Mouse (Mus musculus) liver, embryonic 13.5 days (tissue): ENCODE measurements around the gene Gars. TPM values are rescaled to one million over a fixed set of nuclear protein-coding genes. Genes with fewer than 3 reads are reported as not detected.

Source experiments
- ATAC-seq: fragments of 200-750 bp; cut with Nextera tagmentation; 2 replicates; pipeline ENCODE4 v1.8.0; 2017; ENCODE audit warnings: low read depth, mild to moderate bottlenecking, moderate number of reproducible peaks, moderate library complexity
- DNase-seq: peaks from one replicate; pipeline ENCODE4 v3.0.0; 2022
- H3K27ac ChIP-seq: fragments of 300-500 bp; sonication (generic); 2 replicates; pipeline ENCODE4 v1.5.1; 2015; ENCODE audit warnings: moderate library complexity, mild to moderate bottlenecking, inconsistent platforms
- H3K27me3 ChIP-seq: fragments of 300-500 bp; sonication (generic); 2 replicates; pipeline ENCODE4 v1.6.1; 2015; ENCODE audit warnings: mild to moderate bottlenecking, inconsistent platforms
- H3K36me3 ChIP-seq: fragments of 300-500 bp; sonication (generic); 2 replicates; pipeline ENCODE4 v1.6.1; 2015; ENCODE audit warnings: mild to moderate bottlenecking, inconsistent platforms
- H3K4me1 ChIP-seq: fragments of 300-500 bp; sonication (generic); replicated peaks from 2 replicates; pipeline ENCODE4 v1.6.1; 2015; ENCODE audit warnings: inconsistent platforms
- H3K4me2 ChIP-seq: fragments of 300-500 bp; sonication (generic); 2 replicates; pipeline ENCODE4 v1.6.1; 2015; ENCODE audit warnings: inconsistent platforms, mild to moderate bottlenecking, moderate library complexity
- H3K4me3 ChIP-seq: fragments of 300-500 bp; sonication (generic); replicated peaks from 2 replicates; pipeline ENCODE4 v1.5.1; 2015; ENCODE audit warnings: mild to moderate bottlenecking, inconsistent platforms
- H3K9ac ChIP-seq: fragments of 300-500 bp; sonication (generic); 2 replicates; pipeline ENCODE4 v1.6.1; 2015; ENCODE audit warnings: mild to moderate bottlenecking, inconsistent platforms
- H3K9me3 ChIP-seq: fragments of 300-500 bp; sonication (generic); replicated peaks from 2 replicates; pipeline ENCODE4 v1.6.1; 2016; ENCODE audit warnings: inconsistent platforms
- WGBS: fragments of 180-500 bp; shearing (Covaris S2); methylation state at CpG from one replicate; pipeline ENCODE4 v1.1.7; 2015; ENCODE audit not compliant: insufficient replicate concordance; 5-methylcytosine and 5-hydroxymethylcytosine counted together
- polyA plus RNA-seq: library from polyadenylated mRNA; unstranded; fragments of >200 nt; fragmentation: Nextera tagmentation; extraction: Ambion mirVana; gene quantifications from 2 replicates; pipeline ENCODE4 v1.2.1, GENCODE M21; 2015

Gars gene
- polyA plus RNA-seq, 1 experiment from 2014 or later = 140 TPM

DNA sequence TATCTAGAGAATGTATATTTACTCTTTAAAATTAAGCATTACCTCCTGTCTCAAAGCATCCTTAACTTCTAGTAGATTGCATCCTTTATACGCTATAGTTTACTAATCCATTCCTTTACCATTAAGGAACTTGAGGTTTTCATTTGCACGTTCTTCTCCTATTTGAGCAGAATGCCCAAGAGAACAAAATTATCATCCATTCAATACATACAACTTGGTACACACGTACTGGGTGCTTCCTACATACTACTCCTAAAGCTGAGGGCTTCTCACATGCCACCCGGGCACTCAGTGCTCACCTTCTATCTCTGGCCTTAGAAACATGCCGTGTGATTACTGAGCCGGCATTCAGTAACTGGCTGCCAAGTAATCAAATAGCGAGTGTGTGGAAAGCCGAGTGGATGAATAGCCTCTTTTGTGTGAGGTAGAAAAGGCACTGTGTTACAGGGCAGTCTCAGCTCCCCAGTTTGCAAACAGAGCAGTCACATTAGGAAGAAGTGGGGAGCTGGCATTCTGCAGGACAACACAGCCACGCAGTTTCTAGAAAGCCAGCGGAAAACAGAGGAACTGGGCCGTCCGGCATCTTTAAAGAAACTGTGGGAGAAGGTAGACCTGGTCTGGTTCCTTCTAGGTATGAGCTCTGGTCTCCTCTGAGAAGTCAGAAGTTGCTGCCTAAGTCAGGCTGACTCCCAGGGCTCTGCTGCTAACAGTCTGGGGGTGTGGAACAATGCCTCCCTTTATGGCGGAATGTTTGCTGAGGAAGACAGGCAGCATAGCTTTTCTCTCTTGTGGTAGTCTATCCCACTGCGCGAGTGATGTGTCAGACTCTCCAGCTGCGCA lies 28.2 kb upstream of the Gars start:
- no peak overlapping the region for H3K27ac ChIP-seq
- no peak overlapping the region for H3K4me2 ChIP-seq
- no peaks in the 10 kb centered on the region for H3K4me1 ChIP-seq
- no peak overlapping the region for H3K9ac ChIP-seq
- ATAC-seq (no peak), DNase-seq (no peak)
- H3K9me3 ChIP-seq = no peaks in the 10 kb centered on the region
- H3K4me3 ChIP-seq = no peak overlapping the region
- no peaks in the 10 kb centered on the region for H3K36me3 ChIP-seq
- WGBS = 44% methylated on average over 16 of the region's 16 CpGs
- peaks cover 6% of the 10 kb centered on the region; the same call in 1 of the 2 replicates for H3K27me3 ChIP-seq

DNA sequence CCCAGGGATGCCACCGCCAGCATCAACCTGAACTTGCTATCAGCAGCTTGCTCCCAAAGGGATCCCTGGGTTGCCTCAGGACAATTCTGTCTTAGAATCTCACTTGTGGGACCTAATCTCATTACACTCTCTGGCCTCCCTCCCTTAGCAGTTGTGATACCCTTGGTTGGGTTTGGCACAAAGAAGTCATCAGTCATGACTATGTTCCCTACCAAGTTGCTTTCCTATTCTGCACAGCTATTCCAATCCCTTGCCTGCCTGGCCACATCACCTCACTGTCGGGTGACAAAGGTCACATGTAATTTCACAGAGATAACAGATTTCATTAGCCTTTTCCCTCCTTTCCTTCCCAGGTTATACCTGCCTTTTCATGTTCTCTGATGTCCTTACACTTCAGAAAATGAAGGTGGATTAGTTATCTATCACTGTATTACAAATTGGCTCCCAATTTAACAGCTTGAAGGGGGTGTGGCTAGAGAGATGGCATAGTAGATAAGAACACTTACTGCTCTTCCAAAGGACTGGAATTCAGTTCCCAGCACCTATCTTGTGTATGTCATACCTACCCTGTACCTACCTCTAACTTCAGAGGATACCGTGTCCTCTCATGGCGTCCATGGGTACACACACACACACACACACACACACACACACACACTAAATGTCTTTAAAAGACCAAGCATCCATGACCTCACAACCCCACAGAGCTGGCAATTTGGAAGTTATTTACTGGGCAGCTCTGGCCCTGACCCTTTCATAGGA lies 27.3 kb upstream of the Gars start:
- Histone ChIP-seq H3K27me3 (peaks cover 6% of the 10 kb centered on the region; the same call in 1 of the 2 replicates), H3K36me3 (no peaks in the 10 kb centered on the region), H3K4me1 (no peaks in the 10 kb centered on the region), H3K4me3 (no peak overlapping the region), H3K4me2 (no peak overlapping the region), H3K27ac (no peak overlapping the region), H3K9ac (no peak overlapping the region), H3K9me3 (no peaks in the 10 kb centered on the region)
- DNase-seq = no peak
- ATAC-seq = no peak
- WGBS = 59% methylated on average over 4 of the region's 4 CpGs

DNA sequence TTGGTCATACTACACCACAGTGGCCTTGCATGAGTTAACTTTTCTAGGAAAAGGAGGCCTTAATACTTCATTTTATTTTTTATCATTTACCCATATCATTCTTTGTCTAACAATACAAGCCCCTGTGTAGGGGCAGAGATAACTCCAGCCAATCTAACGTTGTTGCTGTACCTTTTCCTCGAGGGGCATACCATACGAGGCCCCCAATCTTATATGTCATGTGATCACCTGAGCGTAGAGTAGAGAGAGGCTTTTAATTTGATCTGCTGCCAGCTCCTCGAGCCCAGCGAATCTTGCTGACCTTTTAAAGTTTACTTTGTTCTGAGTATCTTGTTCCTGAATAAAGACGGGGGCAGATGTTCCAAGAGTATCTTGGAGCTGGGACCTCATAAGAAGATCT lies 25.3 kb upstream of the Gars start:
- no peaks in the 10 kb centered on the region for H3K9me3 ChIP-seq
- H3K9ac ChIP-seq = no peak overlapping the region
- 54% methylated on average over 7 of the region's 7 CpGs for WGBS
- H3K27ac ChIP-seq = no peak overlapping the region
- H3K4me1 ChIP-seq = peaks cover 12% of the 10 kb centered on the region
- no peaks in the 10 kb centered on the region for H3K36me3 ChIP-seq
- no peak overlapping the region for H3K4me3 ChIP-seq
- ATAC-seq (no peak), DNase-seq (no peak)
- peaks cover 6% of the 10 kb centered on the region; the same call in 1 of the 2 replicates for H3K27me3 ChIP-seq
- H3K4me2 ChIP-seq = no peak overlapping the region

DNA sequence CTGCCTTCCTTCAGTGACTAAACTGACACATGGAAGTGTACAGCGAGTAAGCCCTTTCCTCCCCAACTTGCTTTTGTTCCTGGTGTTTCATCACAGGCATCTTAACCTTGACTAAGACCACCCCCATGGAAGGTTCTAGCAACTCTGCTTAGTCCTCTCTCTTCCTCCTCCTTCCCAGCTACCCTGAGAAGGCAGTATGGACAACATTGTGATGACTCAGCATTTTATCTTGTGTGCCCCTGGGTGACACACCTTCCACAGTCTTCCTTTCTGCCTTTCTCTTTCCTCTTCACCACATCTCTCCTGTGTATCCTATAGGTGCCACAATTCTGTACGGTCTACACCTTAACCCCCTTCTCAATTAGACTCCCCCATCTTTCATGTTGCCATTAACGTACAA lies 23.6 kb upstream of the Gars start:
- no peak for DNase-seq
- WGBS = 66% methylated on average over 3 of the region's 3 CpGs
- Histone ChIP-seq H3K4me3 (no peak overlapping the region), H3K9ac (no peak overlapping the region), H3K27me3 (peaks cover 6% of the 10 kb centered on the region; the same call in 1 of the 2 replicates), H3K4me1 (peaks cover 12% of the 10 kb centered on the region), H3K9me3 (no peaks in the 10 kb centered on the region), H3K4me2 (no peak overlapping the region), H3K36me3 (no peaks in the 10 kb centered on the region), H3K27ac (no peak overlapping the region)
- ATAC-seq = no peak

DNA sequence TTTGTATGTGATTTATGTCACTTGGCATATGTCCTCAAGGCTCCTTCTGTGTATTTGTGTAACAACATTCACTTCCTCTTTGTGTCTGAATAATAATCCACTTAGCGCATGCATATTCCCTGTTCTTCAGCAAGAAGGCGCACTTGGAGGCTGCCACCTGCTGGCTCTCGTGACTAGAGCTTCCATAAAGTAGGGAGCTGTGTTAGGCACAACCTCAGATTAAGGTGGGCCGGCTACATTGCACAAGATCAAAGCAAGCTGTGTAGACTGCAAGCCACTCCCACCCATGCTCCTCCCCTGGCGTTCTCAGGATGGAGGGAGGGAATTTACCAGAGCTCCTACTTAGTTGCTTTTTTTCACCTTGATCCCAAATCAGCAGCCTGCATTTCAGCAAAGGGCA lies 21.6 kb upstream of the Gars start:
- H3K4me1 ChIP-seq = peaks cover 12% of the 10 kb centered on the region
- no peak overlapping the region for H3K9ac ChIP-seq
- H3K4me2 ChIP-seq = no peak overlapping the region
- ATAC-seq (no peak), DNase-seq (no peak)
- H3K27ac ChIP-seq = no peak overlapping the region
- WGBS = 12% methylated on average over 5 of the region's 5 CpGs
- no peaks in the 10 kb centered on the region for H3K27me3 ChIP-seq
- H3K36me3 ChIP-seq = no peaks in the 10 kb centered on the region
- H3K9me3 ChIP-seq = no peaks in the 10 kb centered on the region
- H3K4me3 ChIP-seq = no peak overlapping the region

DNA sequence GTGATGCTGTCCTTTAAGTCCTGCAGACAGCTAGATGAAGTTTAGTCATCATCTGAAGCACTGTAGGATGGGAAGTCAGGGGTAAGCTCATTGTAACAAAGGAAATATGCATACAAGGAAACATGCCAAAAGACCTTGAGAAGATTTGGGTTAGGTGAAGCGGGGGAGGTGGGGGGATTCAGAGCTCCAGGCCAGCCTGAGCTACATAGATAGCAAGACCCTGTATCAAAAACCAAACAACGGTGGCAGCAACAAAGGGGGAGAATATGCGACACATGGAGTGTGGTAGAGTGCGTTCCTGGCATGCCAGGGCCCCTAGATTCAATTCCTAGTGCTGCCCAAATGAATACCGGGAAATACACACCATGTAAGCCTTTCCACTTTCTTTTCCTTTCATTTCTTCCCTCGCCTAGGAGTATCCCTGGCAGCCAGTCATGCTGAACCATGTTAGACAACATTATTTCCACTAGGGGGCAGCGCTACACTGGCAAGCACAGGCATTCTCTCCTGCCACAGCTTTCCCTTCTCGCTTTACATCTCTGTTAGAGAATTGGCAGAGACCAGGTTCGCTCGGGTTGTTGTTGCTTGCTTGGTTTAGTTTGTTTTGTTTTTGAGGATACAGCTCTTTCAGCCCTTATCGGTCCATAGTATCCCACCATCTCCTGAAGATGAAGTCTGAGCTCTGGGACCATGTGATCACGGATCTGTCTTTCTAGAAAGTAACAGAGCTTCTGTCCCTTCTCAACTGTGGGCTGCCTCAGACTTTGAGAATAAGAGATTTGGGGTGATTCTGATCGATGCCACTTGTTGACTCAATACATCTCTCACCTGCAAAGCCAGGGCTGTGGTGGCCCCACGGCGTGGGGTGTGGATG lies 20.9 kb upstream of the Gars start:
- peak; percentile 48 for DNase-seq
- no peak overlapping the region for H3K4me3 ChIP-seq
- H3K27me3 ChIP-seq = no peaks in the 10 kb centered on the region
- H3K9ac ChIP-seq = no peak overlapping the region
- ATAC-seq = 0 out of 2 replicates have a peak, but pooled peaks have one; percentile 29
- H3K4me1 ChIP-seq = peaks cover 12% of the 10 kb centered on the region
- H3K4me2 ChIP-seq = peak overlapping the region; percentile 28; the same call in 1 of the 2 replicates
- 17% methylated on average over 15 of the region's 15 CpGs for WGBS
- H3K36me3 ChIP-seq = no peaks in the 10 kb centered on the region
- H3K27ac ChIP-seq = no peak overlapping the region
- H3K9me3 ChIP-seq = no peaks in the 10 kb centered on the region

DNA sequence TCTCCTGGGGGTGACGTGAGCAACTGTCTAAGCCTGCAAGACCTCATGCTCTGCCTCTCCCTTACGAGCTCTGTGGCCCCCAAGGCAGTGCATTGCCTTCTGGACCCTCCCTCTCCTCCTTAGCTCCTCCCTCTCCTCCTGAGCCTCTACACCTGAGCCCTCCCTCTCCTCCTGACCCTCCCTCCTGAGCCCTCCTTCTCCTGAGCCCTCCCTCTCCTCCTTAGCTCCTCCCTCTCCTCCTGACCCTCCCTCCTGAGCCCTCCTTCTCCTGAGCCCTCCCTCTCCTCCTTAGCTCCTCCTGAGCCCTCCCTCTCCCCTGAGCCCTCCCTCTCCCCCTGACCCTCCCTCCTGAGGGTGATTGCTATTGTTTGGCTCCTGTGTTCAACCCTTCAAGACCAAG lies 19.4 kb upstream of the Gars start:
- no peak overlapping the region for H3K4me2 ChIP-seq
- no peak overlapping the region for H3K27ac ChIP-seq
- DNase-seq (no peak), ATAC-seq (no peak)
- H3K4me1 ChIP-seq = peaks cover 12% of the 10 kb centered on the region
- H3K9ac ChIP-seq = no peak overlapping the region
- WGBS = 51% methylated on average over 2 of the region's 2 CpGs
- H3K9me3 ChIP-seq = no peaks in the 10 kb centered on the region
- H3K27me3 ChIP-seq = no peaks in the 10 kb centered on the region
- H3K4me3 ChIP-seq = no peak overlapping the region
- no peaks in the 10 kb centered on the region for H3K36me3 ChIP-seq

DNA sequence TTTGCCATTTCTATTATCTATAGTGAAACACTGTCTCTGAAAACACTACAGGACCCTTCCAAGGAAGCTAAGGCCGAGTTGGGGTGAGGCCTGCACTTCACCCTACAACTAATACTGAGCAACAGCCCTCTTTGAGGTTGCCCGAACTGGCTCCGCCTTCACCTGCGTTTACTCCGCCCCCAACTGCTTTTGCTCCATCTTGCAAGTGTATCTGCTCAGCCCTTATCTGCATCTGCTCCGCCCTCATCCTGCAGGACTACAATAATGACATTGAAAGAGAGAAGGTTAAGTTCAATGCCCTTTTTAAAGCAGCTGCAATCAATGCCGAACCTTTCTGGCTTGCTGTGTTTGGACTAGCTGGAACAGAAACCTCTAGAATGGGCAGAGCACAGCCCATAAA lies 16.0 kb upstream of the Gars start:
- no peak overlapping the region for H3K4me2 ChIP-seq
- WGBS = 69% methylated on average over 7 of the region's 7 CpGs
- H3K9me3 ChIP-seq = no peaks in the 10 kb centered on the region
- H3K36me3 ChIP-seq = no peaks in the 10 kb centered on the region
- DNase-seq (peak; percentile 8), ATAC-seq (no peak)
- peaks cover 5% of the 10 kb centered on the region for H3K4me1 ChIP-seq
- H3K4me3 ChIP-seq = no peak overlapping the region
- H3K27ac ChIP-seq = no peak overlapping the region
- H3K9ac ChIP-seq = no peak overlapping the region
- H3K27me3 ChIP-seq = no peaks in the 10 kb centered on the region

DNA sequence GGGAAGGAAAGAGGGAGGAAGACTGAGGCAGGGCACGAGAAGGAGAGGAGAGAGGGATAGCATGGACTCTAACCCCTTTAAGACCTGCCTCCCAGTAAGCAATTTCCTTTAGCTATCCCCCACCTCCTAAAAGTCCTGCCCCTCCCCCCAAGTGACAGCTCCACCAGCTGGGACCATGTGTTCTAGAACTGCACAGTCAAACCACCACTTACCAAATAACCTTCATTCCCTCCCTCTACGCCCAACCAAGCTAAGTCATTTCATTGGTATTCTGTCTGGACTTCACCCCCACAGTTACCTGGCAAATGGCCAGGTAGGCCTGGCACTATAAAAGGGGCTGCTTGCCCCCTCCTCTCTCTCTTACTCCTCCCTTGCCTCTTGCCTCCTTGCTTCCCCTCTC lies 10.2 kb upstream of the Gars start:
- DNase-seq = no peak
- no peaks in the 10 kb centered on the region for H3K4me1 ChIP-seq
- H3K4me3 ChIP-seq = no peak overlapping the region
- H3K9me3 ChIP-seq = no peaks in the 10 kb centered on the region
- no peak for ATAC-seq
- H3K36me3 ChIP-seq = no peaks in the 10 kb centered on the region
- H3K27ac ChIP-seq = no peak overlapping the region
- no peak overlapping the region for H3K4me2 ChIP-seq
- WGBS = 60% methylated on average over 2 of the region's 2 CpGs
- H3K27me3 ChIP-seq = no peaks in the 10 kb centered on the region
- no peak overlapping the region for H3K9ac ChIP-seq

DNA sequence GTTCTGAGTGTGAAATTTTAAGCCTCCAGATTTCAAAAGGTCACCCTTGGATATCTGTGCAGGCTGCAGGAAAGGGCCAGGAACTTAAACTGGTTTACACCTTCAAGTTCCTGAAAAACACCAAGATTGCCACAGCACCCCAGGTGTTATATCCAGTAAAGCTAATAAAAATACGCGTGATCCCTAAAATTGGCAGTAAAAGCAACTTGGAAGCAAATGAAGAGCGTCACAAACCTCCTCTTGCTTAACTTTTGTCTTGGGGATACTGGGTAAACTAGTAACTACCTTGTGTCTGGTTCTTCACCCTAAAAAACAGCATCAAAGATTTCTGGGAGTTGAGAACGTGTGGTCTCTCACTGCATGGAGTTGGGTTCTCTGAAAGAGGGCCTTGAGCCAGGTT lies 1.1 kb upstream of the Gars start:
- Histone ChIP-seq H3K9ac (no peak overlapping the region), H3K27ac (no peak overlapping the region), H3K4me3 (0 out of 2 replicates have a peak overlapping the region, but pooled peaks have one; percentile 99), H3K27me3 (no peaks in the 10 kb centered on the region), H3K4me2 (peak overlapping the region; percentile 77), H3K36me3 (peaks cover 7% of the 10 kb centered on the region), H3K9me3 (no peaks in the 10 kb centered on the region), H3K4me1 (peaks cover 30% of the 10 kb centered on the region)
- ATAC-seq = no peak
- no peak for DNase-seq
- 81% methylated on average over 4 of the region's 4 CpGs for WGBS
